Mouse (Mus musculus) thymus, postnatal 4 days (tissue): ENCODE results near the gene Tmod4.
"Not testable (repeated sequence)": the region's sequence is repeated elsewhere in the genome, so short reads cannot be mapped to it uniquely, and the experiment has no call there.

Source experiments
- DNase-seq: peaks from one replicate; pipeline ENCODE4 v3.0.0; 2021

Tmod4 gene

GRCm38 (mm10) chr3:95124246-95124645 lies at the start of gene Tmod4:
Tmod4 (plus strand) TSS chr3:95124476.
- DNase-seq, result peak; percentile 50

- DNase-seq, result no peak
Observed at GRCm38 (mm10) chr3:95088071-95088470, 36.2 kb upstream of the Tmod4 start.

DNA sequence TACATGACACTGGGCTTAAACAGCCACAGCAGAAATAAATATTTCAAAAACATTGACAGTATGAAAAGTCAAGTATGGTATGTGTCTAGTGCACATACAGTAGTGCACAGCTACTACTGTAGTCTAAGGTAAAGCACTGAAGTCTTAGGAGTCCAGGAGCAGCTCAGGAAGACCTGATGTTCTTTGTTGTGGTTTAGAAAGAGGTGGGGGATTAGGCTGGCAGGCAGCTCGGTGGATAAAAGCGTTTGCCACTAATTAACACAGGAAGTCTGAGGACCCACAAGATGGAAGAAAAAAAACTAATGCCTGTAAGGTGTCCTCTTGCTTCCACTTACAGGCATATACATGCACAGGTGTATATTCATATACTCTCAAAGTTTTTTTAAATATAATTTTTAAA lies 23.4 kb upstream of the Tmod4 start:
- DNase-seq, result no peak

DNA sequence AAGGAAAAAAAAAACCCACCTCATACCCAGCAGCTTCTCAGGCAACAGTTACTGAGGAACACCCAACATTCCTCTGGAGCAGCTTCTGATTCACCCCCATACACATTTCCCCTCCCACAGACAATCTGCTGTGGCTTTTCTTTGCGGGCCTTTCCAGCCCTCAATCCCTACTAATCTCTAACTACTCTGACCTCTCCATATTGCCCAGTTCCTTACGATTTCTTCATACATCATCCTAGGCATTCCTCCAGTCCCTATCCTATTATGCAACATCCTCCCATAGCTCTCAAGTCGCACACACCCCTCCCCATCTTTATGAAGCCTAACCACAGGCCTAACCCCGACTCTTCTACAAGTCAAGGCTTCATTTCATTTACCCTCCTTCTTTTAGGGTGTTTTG lies 19.2 kb upstream of the Tmod4 start:
- DNase-seq, result no peak

DNA sequence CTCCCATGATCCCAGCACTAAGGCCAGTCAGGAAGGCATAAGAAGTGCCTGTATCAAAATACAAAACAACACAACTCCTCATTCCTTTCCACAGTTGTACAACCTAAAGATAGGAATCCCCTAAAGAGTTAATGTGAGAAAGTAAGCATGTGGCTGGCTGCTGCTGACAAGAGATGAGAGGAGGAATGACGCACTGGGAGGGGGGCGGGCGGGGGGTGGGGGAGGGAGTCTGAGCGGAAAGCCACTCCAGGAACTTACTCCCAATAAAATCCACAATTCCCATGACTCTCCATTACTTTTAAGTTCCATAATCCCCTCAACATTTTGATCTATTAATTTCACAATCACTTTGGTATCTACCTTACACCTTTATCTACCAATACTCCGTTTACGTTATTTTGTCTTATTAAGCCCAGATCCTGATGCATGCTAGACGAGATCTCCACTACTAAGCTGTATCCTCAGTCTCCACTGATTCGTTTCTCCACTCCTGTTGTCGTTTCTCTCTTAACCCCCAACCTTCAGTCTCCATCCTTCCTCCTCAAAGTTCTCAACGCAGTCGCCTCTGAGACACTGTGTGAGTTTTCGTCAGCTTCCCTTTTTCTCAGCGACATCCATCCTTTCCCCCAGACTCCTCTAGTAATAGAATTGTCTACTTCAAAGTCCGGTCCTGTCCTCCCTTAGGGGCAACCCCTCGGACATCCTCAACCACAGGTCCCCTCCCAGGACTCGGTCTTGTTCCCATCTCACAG lies 18.5 kb upstream of the Tmod4 start:
- DNase-seq, result no peak

DNA sequence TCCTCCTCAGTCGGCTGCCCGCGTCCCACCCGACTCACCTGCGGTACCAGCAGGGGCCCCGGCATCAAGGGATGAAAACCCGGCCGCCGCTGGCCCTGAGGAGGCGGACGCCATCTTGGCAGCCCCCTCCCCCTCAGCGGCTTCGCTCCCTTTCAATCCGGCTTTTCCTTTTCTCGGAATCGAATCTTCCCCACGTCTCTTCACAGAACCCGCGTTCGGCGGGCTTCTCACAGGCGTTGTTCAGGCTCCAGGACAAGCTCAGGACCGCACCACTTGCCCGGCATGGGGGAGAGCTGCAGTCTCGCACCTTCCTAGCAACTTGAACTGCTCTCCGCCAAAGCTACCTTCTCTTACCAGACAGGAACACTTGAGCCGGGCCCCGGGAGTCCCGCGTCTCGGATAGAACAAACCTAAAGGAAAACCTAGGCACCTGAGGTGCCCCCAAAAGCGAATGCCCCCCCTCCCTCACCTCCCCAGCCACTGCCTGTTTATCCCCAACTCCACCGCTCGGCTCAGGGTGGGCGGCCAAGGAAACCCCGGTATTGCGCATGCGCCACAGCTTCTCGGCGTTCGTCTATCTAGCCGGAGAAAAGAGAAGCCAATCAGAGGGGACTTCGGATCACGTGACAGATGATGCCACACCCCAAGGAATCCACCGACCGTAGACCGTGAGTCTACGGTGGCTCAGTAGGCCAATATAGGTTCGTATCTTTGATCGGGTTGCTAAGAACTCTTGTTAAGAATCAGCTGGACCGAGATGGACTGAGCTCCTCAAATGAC lies 17.7 kb upstream of the Tmod4 start, which contains the start of gene Pip5k1a:
Pip5k1a (minus strand) TSS at position 593 of the 780 bp plus-strand sequence.
- DNase-seq, result peak; percentile 98

DNA sequence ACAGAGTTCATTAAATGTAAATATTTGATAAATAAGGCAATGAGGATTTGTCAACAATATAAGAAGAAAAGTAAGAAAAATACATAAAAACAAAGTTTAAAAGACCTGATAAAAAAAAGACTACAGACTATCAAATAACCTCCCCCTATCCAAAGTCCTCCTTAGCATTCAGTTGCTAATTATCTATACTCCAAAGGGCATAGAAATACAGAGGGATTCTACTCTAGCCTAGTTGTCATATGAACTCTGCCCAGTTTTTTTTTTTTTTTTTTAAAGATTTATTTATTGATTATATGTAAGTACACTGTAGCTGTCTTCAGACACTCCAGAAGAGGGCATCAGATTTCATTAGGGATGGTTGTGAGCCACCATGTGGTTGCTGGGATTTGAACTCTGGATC lies 17.0 kb upstream of the Tmod4 start:
- DNase-seq, result not testable (repeated sequence)

DNA sequence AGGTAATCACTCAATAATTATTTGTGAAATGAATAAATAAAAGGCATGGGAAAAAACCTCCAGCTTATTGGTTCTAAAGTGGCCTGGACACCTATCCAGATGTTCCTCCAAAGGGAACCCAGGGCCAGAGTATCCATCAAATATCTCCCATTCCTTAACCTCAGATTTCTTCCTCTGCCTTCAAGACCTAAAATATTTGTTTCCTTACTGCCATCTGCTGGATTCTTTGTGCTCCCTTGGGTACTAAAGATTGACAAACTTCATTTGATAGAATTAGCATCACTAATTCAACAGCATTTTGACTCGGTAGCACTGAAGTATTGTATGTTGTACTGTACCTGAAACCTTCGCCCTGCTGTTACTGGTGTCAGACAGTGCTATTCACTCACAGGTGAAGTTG lies 16.4 kb upstream of the Tmod4 start:
- DNase-seq, result no peak

DNA sequence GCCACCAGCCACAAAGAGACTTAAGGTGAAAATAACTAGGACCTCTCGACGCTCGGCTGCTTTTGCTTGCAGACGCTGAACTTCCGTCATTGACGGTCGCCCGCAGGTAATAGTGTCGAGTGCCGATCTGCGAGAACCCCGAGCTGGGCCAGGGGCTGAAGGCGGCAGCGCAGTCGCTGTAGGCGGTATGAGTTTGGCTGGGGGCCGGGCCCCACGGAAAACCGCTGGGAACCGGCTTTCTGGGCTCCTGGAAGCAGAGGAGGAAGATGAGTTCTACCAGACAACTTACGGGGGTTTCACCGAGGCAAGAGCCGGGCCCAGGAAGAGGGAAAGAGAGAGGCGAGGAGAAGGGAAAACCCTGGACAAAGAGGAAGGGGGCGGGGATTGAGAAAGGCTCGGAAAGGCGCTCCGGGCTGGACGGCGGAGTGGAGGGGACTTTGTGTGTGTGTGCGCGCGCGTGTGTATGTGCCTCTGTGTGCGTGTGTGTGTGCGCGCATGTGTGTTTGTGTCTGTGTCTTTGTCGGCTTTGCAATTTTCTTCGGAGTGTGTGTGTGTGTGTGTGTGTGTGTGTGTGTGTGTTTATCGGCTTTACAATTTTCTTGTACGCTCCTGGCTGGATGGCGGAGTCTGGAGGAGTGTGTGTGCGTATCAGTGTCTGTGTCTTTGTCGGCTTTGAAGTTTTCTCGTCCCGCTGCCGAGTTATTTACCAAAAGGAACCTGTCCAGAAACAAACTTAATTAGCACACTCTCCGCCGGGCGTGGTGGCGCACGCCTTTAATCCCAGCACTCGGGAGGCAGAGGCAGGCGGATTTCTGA lies 13.2 kb upstream of the Tmod4 start, which contains the start of gene Vps72:
Vps72 (plus strand) TSS at position 112 of the 816 bp plus-strand sequence.
- peak; percentile 89 for DNase-seq

DNA sequence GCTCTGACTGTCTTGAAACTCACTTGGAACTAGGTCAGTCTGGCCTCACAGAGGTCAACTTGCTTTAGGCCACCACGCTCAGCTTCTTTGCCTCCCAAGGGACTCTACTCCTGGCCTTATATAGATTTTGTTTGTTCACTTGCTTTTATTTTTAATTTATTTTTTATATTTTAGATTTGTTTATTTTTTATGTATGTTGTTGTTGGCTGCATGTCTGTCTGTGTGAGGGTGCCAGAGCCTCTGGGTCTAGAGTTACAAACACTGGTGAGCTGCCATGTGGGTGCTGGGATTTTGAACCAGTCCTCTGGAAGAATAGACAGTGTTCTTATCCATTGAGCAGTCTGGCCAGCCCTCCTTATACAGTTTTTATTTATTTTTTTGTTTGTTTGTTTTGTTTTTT lies 11.5 kb upstream of the Tmod4 start:
- DNase-seq, result no peak

DNA sequence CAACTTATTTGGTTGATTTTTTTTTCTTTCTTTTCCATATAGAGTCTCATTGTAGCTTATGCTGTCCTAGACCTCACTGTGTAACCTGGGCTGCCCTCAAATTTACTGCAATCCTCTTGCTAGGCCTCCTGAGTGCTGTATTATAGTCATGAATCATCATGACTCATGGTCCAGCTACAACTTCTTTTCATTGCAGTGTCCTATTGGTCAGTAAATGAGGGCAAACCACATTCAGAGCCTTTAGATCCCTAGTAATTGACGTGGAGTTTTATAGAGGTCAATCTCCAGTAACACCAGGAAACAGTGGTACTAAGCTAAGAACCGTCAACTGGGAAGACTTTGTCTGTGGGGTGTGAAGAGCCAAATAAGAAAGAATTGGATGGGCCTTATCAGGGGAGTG lies 6.5 kb upstream of the Tmod4 start:
- no peak for DNase-seq

DNA sequence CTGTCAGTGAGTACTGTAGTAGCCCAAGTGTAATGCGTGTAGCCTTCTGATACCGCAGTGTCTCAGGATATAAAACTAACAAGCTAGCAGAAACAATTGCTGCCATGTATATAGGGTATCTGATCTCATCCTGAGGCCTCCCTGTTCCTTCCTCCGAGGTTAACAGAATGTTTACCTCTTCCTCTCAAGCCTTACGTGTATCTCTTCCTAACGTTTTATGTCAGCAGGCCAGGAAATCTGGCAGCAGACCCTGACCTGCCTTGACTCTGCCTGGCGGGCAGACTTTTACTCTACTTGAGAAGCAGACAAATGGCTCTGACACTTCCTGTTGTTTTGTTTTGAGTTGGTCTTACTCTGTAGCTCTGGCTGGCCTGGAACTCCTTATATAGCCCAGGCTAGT lies 2.7 kb upstream of the Tmod4 start:
- no peak for DNase-seq

GRCm38 (mm10) chr3:95124972-95125371 lies 696 bp downstream of the Tmod4 start:
- DNase-seq, result no peak

DNA sequence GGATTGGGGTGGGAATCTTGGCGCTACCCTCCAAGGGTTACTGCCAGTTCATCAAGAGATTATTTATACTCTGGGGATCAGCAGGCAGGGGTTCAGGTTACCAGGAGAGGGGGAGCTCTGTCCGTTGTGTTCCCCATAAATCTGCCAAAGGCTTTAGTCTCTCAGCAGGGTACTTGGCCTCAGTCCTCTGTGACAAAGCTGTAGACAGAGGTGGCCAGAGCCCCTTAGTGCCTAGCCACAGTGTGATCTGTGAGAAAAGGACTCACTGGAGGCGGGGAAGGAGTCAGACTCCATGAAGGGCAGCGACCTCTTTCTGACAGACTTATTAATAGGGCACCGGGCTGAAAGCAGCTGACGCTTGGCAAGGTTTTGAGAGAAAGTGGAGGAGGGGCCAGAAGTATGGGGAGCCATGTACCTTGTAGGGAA lies 5.0 kb downstream of the Tmod4 start:
- DNase-seq, result no peak

- no peak for DNase-seq
Observed at GRCm38 (mm10) chr3:95130081-95130480, 5.8 kb downstream of the Tmod4 start.

GRCm38 (mm10) chr3:95132389-95132788 lies 8.1 kb downstream of the Tmod4 start:
- DNase-seq, result peak; percentile 39

- peak; percentile 23 for DNase-seq
Observed at GRCm38 (mm10) chr3:95133176-95133575, 8.9 kb downstream of the Tmod4 start.

DNA sequence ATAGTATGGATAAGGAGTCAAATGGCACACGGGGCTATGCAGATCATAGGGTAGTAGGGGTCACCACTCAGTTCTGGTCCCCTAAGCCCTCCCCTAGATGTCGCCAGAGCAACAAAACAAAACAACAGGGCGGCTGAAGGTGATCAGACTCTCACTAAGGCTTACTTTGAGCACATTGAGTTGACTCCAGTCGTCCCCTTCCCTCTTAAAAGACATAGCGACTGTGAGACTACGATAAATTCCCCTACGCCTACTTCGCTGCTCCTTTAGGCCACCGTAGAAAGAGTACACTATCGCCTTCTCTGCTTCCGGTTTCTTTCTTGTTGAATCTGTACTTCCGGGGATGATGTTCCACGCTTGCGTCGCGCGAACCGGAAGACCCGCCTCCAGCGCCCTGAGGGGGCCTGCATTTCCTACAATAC lies 9.4 kb downstream of the Tmod4 start, which contains the start of the genes Scnm1 and Lysmd1:
Scnm1 (minus strand) TSS at position 332 of the 422 bp plus-strand sequence.
Lysmd1 (plus strand) TSS at position 409 of the 422 bp plus-strand sequence.
- peak; percentile 89 for DNase-seq

DNA sequence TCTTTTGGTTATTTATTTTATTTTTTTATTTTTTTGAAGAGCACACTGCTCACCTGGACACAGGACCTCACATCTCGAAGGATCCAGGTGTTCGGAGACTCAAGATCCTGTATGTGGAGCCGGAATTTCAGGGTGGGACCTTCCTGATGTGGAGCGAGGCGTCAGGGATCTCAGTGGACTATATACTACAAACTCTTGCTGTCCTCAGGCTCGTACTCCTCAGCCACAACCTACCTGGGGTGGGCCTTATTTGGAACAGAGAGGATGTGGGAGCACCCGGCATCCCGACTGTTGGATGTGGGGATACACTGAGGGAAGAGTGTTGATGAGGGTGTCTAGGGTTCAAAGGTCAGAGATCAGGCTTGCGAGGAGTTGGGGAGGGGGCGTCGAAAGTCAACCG lies 9.9 kb downstream of the Tmod4 start:
- not testable (repeated sequence) for DNase-seq

DNA sequence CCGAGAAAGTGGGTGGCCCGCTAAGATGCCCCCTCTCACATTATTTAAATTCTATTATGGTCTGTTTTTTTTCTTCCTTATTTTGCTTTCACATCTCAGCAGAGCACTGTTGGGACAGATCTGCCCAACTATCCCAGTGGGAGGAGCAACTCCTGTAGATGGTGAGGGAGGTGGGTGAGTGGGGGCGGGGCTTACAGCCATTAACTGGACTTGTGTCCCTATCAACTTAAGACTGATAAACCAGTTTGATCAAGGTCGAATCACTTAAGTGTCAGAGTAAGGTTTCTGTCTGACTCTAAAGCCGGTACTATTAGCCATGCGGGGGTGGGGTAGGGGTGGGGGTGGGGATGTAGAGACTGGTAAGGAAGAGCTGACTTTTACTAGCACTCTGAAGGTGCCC lies 10.7 kb downstream of the Tmod4 start:
- DNase-seq, result peak; percentile 58

DNA sequence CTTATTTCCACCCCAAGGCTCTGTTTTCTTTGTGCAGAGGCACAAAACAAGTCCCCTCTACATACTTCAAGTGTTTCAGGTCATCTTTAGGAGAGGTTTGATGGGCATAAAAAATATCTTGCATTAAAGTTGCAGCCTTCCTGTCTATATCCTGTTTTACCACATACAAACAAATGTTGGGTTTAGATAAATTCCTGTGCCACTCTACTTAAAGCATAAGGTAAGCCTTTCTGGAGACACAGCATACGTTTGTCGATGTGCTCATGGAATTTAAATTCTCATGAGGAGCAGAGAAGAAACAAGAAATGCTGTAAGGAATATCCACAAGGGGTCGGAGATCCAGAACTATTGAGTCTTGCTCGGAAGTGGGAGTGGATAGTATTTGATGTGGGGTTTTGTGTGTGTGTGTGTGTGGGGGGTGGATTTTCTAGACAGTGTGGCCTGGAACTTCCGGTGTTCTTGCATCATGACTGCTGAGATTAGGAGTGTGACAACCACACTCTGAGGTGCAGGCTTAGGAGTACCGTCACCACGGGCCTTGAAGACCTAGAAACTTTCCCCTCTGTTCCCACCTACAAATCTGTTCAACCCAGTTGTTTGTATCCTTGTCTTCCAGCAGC lies 11.3 kb downstream of the Tmod4 start:
- peak; percentile 23 for DNase-seq

GRCm38 (mm10) chr3:95136336-95136735 lies 12.1 kb downstream of the Tmod4 start:
- DNase-seq, result no peak
